Mouse (Mus musculus) cortical plate, adult 2 months (tissue): ENCODE measurements around the gene Asb5.

Source experiments
- CTCF ChIP-seq: fragments of 200-500 bp; IDR thresholded peaks from 2 replicates; pipeline ENCODE4 v1.5.1; 2011; ENCODE audit warnings: mild to moderate bottlenecking, control low read depth, low read length; ENCODE audit not compliant: insufficient read depth; ENCODE audit errors: extremely low read depth
- POLR2A ChIP-seq: fragments of 200-500 bp; IDR thresholded peaks from 2 replicates; pipeline ENCODE4 v1.6.1; 2011; ENCODE audit warnings: mild to moderate bottlenecking, low read length, control low read depth; ENCODE audit not compliant: insufficient read depth; ENCODE audit errors: extremely low read depth

DNA sequence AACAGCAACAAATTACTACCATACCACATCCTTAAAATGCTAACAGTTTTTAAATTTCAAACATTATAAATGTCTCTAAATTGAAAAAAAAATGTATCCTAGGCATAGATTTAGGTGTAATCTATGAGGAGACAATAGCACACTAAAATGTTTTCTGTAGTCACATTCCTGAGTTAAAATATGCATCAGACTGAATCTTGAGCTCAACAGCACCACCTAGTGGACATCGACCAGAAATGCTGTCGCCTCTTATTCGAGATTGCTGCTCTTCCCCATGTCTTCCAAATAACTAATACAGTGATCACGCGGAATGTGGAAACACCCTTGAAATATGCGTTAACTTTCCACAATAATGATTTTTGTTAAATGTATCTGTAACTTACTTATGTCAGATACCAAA is 36.3 kb upstream of the Asb5 start:
- TF ChIP-seq CTCF (peak; percentile 85), POLR2A (no peak)
